Mouse (Mus musculus): ENCODE measurements around the gene Nfkb1.

DNA sequence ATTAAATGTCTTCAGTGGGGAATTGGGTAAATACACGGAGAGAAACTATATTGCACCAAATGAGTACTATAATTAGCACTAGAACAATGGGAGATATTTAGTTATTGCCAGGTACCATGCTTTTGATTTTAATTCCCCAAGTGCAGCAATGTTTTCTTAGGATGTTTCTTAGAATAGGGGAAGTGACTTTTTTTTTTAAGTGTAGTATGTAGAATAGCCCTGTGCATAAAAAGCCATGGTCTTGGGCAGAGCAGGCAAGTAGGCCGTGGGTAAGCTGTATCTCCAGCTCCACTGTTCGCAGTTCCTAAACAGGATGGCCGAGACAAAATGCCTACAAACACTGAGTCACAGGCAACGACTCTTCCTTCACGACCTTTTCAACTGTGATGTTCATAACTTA, 8.1 kb downstream of the Nfkb1 start:
- TF ChIP-seq CTCF (IDR thresholded peaks at IDR 0.05 in 2 of 3, conservative IDR thresholded peaks at IDR 0.05 in 1 of 3; ENCODE audit: control insufficient read depth in 1 of 3, insufficient read depth in 1 of 3, low read depth in 2 of 3, low read length in 3 of 3, poor library complexity in 1 of 3, severe bottlenecking in 1 of 3) (no peak), RCOR1 (IDR thresholded peaks at IDR 0.05; ENCODE audit: low read depth, low read length) (no peak), ETS1 (IDR thresholded peaks at IDR 0.05; ENCODE audit: low read depth, low read length) (no peak), E2F4 (IDR thresholded peaks at IDR 0.05; ENCODE audit: borderline replicate concordance, low read depth, low read length) (no peak), POLR2A (IDR thresholded peaks at IDR 0.05; ENCODE audit: control insufficient read depth in 1 of 2, insufficient read depth in 1 of 2, low read depth in 1 of 2, low read length in 2 of 2, poor library complexity in 1 of 2) (no peak), EP300 (IDR thresholded peaks at IDR 0.05; ENCODE audit: low read depth in 1 of 2, low read length in 2 of 2) (no peak), TAL1 (IDR thresholded peaks at IDR 0.05; ENCODE audit: low read length) (no peak), USF2 (IDR thresholded peaks at IDR 0.05; ENCODE audit: borderline replicate concordance in 1 of 2, insufficient read depth in 1 of 2, low read depth in 1 of 2, low read length in 2 of 2) (no peak), MAZ (IDR thresholded peaks at IDR 0.05; ENCODE audit: low read depth, low read length) (no peak)

Data from MEL (cell line).